Mouse (Mus musculus) ES-Bruce4 (cell line): ENCODE results near the gene Tgfbr3l.

Experiments
- CTCF ChIP-seq: IDR thresholded peaks from one replicate; pipeline ENCODE4 v1.8.1; 2011; ENCODE audit warnings: low read depth, low read length
- POLR2A ChIP-seq: IDR thresholded peaks from one replicate; pipeline ENCODE4 v1.8.1; 2011; ENCODE audit warnings: low read length; ENCODE audit not compliant: insufficient read depth

- TF ChIP-seq CTCF = no peak
- TF ChIP-seq POLR2A = no peak
Measured at GRCm38 (mm10) chr8:4269609-4270008, 21.6 kb downstream of the Tgfbr3l start.
